Mouse (Mus musculus) brain, embryonic 14.5 days (tissue): Measurements from ENCODE around the gene Pi16.

ENCODE experiments used
- CTCF ChIP-seq: fragments of 200-500 bp; IDR thresholded peaks from 2 replicates; pipeline ENCODE4 v1.5.1; 2012; ENCODE audit warnings: inconsistent platforms, mild to moderate bottlenecking, moderate library complexity, borderline replicate concordance; ENCODE audit not compliant: insufficient read depth, insufficient read length; ENCODE audit errors: extremely low read depth
- POLR2A ChIP-seq: fragments of 200-500 bp; IDR thresholded peaks from 2 replicates; pipeline ENCODE4 v1.6.1; 2012; ENCODE audit warnings: mild to moderate bottlenecking, inconsistent platforms, borderline replicate concordance; ENCODE audit not compliant: poor library complexity, insufficient read depth, insufficient read length, severe bottlenecking; ENCODE audit errors: extremely low read depth

GRCm38 (mm10) chr17:29346496-29347125 is 29.1 kb downstream of the Pi16 start:
- no peak for TF ChIP-seq POLR2A
- TF ChIP-seq CTCF: no peak
